Mouse (Mus musculus): Measurements from ENCODE around the gene Gm14399.
"Not testable (repeated sequence)": the region's sequence is repeated elsewhere in the genome, so short reads cannot be mapped to it uniquely, and the experiment has no call there.

Gene Gm14399

DNA sequence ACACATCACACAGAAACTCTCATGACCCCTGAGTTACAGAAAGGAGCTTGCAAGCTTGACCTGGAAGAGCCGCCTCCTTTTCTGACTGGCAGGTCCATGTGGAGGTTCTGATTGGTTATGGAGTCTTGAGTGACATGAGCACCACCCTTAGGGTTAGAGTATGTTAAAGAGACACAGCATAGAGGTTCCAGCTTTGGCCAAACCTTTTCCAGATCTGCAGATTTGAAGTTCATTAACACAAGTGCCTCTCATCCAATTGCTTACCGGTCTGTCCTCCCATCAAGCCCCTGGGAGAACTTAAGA is at the start of gene Gm14399:
TSS of gene Gm14399 (minus strand) at position 20 of the 303 bp plus-strand sequence.
- not testable (repeated sequence) for DNase-seq (ENCODE audit: low read depth)

- not testable (repeated sequence) for DNase-seq (ENCODE audit: low read depth)
These were observed 37.2 kb upstream of the Gm14399 start for GRCm38 (mm10) chr2:175179008-175179407.

GRCm38 (mm10) chr2:175176312-175176711 is 34.5 kb upstream of the Gm14399 start:
- DNase-seq (ENCODE audit: low read depth) = no peak

- DNase-seq (ENCODE audit: low read depth) = peak; percentile 48
These were observed 33.8 kb upstream of the Gm14399 start, which contains the start of gene Gm14443 for GRCm38 (mm10) chr2:175175401-175176180. Gene Gm14443 (minus strand): TSS chr2:175175871.

- not testable (repeated sequence) for DNase-seq (ENCODE audit: low read depth)
These were observed 32.2 kb upstream of the Gm14399 start for GRCm38 (mm10) chr2:175174058-175174457.

DNA sequence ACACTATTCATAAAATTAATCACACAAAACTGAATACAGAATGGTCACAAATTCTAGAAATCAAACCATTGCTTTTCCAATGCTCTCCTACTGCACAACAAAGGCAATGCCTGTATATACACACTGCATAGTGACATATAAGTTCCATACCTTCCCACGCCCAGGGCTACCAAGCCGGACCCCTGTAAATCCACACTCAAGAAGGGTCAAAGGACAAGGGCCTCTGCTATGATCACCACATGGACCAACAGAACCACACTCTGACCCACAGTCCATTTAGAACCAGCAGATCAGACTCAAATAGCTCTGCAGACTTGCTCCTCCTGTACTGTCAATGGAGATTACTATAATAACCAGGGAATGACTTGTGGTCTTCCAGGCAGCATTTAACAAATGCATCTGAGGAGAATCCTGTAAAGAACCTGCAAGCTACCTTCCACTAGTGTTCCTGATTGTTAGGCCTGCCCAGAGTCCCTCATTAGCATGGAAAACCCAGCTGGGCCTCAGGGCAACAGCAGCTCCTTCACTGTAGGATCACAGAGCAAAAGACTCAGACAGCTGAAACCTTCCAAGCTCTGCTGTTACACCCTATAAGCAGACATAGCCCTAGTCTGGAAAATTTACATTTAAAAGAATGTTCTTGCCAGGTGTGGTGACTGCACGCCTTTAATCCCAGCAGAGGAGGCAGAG is 31.2 kb upstream of the Gm14399 start:
- not testable (repeated sequence) for DNase-seq (ENCODE audit: low read depth)

GRCm38 (mm10) chr2:175172123-175172522 is 30.3 kb upstream of the Gm14399 start:
- DNase-seq (ENCODE audit: low read depth) = no peak

DNA sequence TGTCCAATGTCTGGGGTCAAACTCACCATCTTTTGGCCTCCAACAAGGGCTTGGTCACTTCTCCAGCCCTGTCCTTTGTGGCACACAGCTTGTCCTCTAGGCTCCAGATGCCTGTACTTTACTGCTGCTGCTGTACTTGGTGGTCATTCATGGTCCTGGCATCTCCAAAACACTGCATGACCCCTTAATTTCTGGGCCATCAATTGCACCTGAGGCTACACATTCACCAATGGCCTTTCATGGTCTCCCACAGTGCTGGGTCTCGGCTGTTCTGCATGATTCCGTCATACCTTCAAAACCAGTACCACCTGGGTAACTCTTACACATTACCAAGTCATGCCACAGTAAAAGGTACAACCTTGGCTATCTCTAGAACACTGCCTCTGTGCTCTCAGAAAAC is 25.1 kb upstream of the Gm14399 start:
- not testable (repeated sequence) for DNase-seq (ENCODE audit: low read depth)

DNA sequence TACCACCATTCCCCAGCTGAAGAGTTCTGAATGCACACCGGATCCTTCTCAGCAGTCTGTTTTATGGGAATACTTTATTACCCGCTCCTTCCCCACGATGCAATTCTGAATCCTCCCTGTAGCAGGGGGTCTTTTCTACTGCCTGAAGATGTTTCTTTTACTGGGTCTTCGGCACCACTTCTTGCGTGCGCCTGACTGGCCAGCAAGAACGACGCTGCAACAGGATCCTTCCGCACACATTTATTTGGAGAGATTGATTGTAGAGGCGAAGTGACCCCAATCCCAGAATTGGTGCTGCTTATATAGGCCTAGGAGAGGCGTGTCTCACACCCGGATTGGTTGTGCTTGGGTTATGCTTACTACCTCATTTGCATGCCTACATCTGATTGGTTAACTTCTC is 23.3 kb upstream of the Gm14399 start:
- not testable (repeated sequence) for DNase-seq (ENCODE audit: low read depth)

- DNase-seq (ENCODE audit: low read depth) = not testable (repeated sequence)
These were observed 19.6 kb upstream of the Gm14399 start for GRCm38 (mm10) chr2:175161438-175161837.

- DNase-seq (ENCODE audit: low read depth) = no peak
These were observed 16.8 kb upstream of the Gm14399 start for GRCm38 (mm10) chr2:175158642-175159041.

DNA sequence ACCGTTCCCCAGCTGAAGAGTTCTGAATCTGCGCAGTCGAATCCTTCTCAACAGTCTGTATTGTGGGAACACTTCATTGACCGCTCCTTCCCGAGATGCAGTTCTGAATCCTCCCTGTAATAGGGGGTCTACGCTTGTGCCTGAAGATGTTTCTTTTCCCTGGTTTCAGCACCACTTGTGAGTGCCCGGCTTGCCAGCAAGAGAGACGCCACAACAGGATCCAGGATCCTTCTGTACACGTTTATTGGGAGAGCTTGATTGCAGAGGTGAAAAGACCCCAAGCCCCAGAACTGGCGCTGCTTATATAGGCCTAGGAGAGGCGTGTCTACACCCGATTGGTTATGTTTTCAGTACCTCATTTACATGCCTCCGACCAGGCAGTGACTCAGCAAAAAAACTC is 14.9 kb upstream of the Gm14399 start:
- DNase-seq (ENCODE audit: low read depth) = no peak

GRCm38 (mm10) chr2:175141118-175141992 is 457 bp downstream of the Gm14399 start:
- not testable (repeated sequence) for DNase-seq (ENCODE audit: low read depth)

- DNase-seq (ENCODE audit: low read depth) = not testable (repeated sequence)
These were observed 1.2 kb downstream of the Gm14399 start for GRCm38 (mm10) chr2:175140624-175141023.

Data from NIH3T3 (cell line).